Comparison of ENCODE assay signal across 7 mouse cellular contexts in the genomic region with DNA sequence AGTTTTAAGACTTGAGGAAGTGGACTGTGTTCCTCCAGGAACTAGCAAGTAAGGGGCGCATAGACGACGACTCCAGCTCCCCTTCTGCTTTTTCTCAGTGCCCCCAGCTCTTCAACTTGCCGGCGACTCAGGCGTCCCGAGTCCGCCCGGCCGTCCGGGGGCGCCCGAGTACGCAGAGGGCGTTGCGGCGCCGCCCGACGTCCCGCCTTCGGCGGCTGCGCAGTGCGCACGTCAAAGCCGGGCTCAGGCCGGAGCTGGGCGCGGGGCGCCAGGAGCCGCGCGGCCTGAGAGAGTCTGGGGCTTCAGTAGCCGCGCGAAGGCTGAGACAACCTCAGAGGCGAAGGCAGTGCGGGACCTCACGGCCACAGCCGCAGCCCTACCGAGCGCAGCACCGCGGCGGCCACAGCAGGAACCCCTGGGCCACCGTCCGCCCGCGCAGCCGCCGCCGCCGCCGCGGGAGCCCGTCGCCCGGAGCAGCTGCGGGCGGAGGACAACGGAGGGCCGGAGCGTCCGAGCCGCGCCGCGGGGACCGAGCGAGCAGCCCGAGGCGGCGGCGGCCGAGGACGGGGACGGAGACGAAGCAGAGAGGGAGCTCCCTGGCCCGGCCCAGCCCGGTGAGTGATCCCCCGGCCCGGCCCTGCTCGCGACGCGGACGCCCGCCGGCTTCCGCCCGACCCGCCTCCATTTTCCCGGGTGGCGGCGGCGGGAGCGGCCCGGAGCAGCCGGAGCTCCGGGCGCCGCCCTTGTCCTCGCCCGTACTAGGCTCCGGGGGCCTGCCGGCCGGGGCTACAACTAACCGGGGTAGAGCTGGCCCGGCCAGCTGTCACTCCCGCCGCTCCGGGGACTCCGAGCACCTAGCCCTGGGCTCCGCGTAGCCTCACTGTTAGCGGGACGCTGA. TPM values are rescaled to one million over a fixed set of nuclear protein-coding genes. Genes with fewer than 3 reads are reported as not detected.
DNase-seq lines count a peak whose midpoint lies in the region; ATAC-seq lines count a peak whose summit lies in the region.

A gene (plus strand): TSS at position 234 of the 898 bp plus-strand sequence.

- no peaks in the 10 kb centered on the region for H3K9me3 ChIP-seq in embryonic facial prominence, embryonic 10.5 days
- H3K9me3 ChIP-seq in limb, embryonic 10.5 days (replicated peaks), result no peaks in the 10 kb centered on the region
- H3K9me3 ChIP-seq in midbrain, embryonic 13.5 days, result no peaks in the 10 kb centered on the region

- peak within 1 kb of the TSS; percentile 66 for H3K4me2 ChIP-seq in midbrain, embryonic 13.5 days (replicated peaks)

- peak within 1 kb of the TSS; percentile 94 for H3K27ac ChIP-seq in embryonic facial prominence, embryonic 10.5 days (replicated peaks)
- H3K27ac ChIP-seq in limb, embryonic 10.5 days, result peak within 1 kb of the TSS; percentile 95
- H3K27ac ChIP-seq in midbrain, embryonic 13.5 days, result peak within 1 kb of the TSS; percentile 96

- under 1% methylated on average over 118 of the region's 118 CpGs for WGBS in embryonic facial prominence, embryonic 10.5 days
- WGBS in limb, embryonic 10.5 days, result under 1% methylated on average over 107 of the region's 118 CpGs
- under 1% methylated on average over 95 of the region's 118 CpGs for WGBS in midbrain, embryonic 13.5 days

- H3K36me3 ChIP-seq in embryonic facial prominence, embryonic 10.5 days (replicated peaks), result peaks cover 18% of the 10 kb centered on the region
- H3K36me3 ChIP-seq in limb, embryonic 10.5 days, result peaks cover 12% of the 10 kb centered on the region
- peaks cover 4% of the 10 kb centered on the region; the same call in 1 of the 2 replicates for H3K36me3 ChIP-seq in midbrain, embryonic 13.5 days

- peak; percentile 89 for ATAC-seq in granulocyte monocyte progenitor cell, adult 5-6 weeks (replicated peaks; ENCODE audit: poor library complexity, severe bottlenecking)
- peak; percentile 96 for ATAC-seq in midbrain, embryonic 13.5 days

- H3K4me3 ChIP-seq in embryonic facial prominence, embryonic 10.5 days, result peak within 1 kb of the TSS; percentile 98
- peak within 1 kb of the TSS; percentile 95 for H3K4me3 ChIP-seq in limb, embryonic 10.5 days
- H3K4me3 ChIP-seq in midbrain, embryonic 13.5 days (replicated peaks), result peak within 1 kb of the TSS; percentile 70

- peaks cover 17% of the 10 kb centered on the region for H3K4me1 ChIP-seq in embryonic facial prominence, embryonic 10.5 days
- peaks cover 6% of the 10 kb centered on the region; the same call in 1 of the 2 replicates for H3K4me1 ChIP-seq in limb, embryonic 10.5 days
- H3K4me1 ChIP-seq in midbrain, embryonic 13.5 days (replicated peaks), result peaks cover 28% of the 10 kb centered on the region

- DNase-seq in adrenal gland, postnatal 10 days, result peak; percentile 96
- peak; percentile 90 for DNase-seq in embryonic facial prominence, embryonic 10.5 days (ENCODE audit: low spot score)
- DNase-seq in kidney, adult 11 months, result peak; percentile 79
- DNase-seq in limb, embryonic 10.5 days (ENCODE audit: low spot score), result peak; percentile 86
- DNase-seq in spleen, adult 12 weeks (ENCODE audit: low spot score), result peak; percentile 83

- peak within 1 kb of the TSS; percentile 97 for H3K9ac ChIP-seq in midbrain, embryonic 13.5 days (replicated peaks)

- no peaks in the 10 kb centered on the region for H3K27me3 ChIP-seq in embryonic facial prominence, embryonic 10.5 days (replicated peaks; ENCODE audit: low read depth, poor library complexity, severe bottlenecking)
- H3K27me3 ChIP-seq in limb, embryonic 10.5 days (ENCODE audit: low read depth, poor library complexity, severe bottlenecking), result no peaks in the 10 kb centered on the region
- H3K27me3 ChIP-seq in midbrain, embryonic 13.5 days, result no peaks in the 10 kb centered on the region

RNA-seq across cellular contexts. Expression of the gene that starts here (rescaled TPM):
- total RNA-seq in adrenal gland, postnatal 10 days (2021), result 100 to 1,000 TPM; 118 to 121 TPM
- 33.6 and 34.2 TPM in 2 replicates for polyA plus RNA-seq in embryonic facial prominence, embryonic 10.5 days (2016; fragmentation: Nextera tagmentation; extraction: Ambion mirVana)
- 76.6 and 78.8 TPM in 2 replicates for total RNA-seq in granulocyte monocyte progenitor cell, adult 5-6 weeks (2014; fragmentation: Nextera tagmentation)
- total RNA-seq in granulocyte monocyte progenitor cell, adult 5-6 weeks (2017), result 124 and 141 TPM in 2 replicates
- 28.1 and 33.5 TPM in 2 replicates for polyA plus RNA-seq in limb, embryonic 10.5 days (2016; fragmentation: Nextera tagmentation; extraction: Ambion mirVana)
- 52.1 and 54.9 TPM in 2 replicates for polyA plus RNA-seq in midbrain, embryonic 13.5 days (2015; fragmentation: Nextera tagmentation; extraction: Ambion mirVana)

Comparison
In these comparisons a context has a peak if more than half of its experiments do, and no peak if none do; other contexts are left out.
1. Peak in every context shown above with its lines: DNase-seq, ATAC-seq, H3K4me3 ChIP-seq and H3K27ac ChIP-seq.